Mouse (Mus musculus): Measurements from ENCODE around the gene Antxr2. TPM values are rescaled to one million over a fixed set of nuclear protein-coding genes. Genes with fewer than 3 reads are reported as not detected.

Antxr2 gene
- polyA plus RNA-seq (2015; fragmentation: Nextera tagmentation; extraction: Ambion mirVana) = 52.2 and 56.1 TPM in 2 replicates

DNA sequence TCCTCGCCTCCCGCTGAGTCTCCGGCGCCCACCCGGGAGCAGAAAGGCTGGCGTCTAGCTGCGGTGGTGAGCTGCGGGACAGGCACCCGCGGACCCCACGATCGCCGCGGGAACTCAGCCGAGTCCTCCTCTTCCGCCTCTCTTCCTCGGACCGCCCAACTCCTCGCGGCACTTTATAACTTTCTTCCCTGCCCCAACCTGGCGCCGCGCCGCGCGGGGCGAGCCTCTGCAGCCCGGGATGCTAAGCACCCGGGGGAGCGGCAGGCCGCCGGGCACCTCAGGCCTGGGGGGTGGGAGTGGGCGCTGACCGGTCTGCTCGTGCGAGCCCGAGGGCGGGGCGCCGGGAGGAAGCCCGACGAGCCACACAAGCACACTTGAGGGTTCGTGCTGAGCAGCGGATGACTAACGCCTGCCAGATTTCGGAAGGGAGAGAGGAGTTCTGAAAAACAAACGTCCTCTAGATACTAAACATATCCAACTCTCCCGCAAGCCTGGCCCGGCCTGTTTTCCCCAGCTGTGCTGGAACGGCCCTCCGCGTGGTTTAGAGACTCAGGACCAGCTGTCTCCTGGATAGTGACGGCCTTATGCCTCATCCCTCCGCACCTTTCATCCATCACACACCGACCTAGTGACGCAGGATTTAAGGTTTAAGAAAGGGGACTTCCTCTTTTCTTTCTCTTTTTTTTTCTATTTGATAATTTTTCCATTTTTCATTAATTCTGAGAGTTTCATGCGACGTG lies at the start of gene Antxr2:
Antxr2 (minus strand) TSS at position 142 of the 740 bp plus-strand sequence.
- Histone ChIP-seq H3K4me1 (replicated peaks) (peaks cover 17% of the 10 kb centered on the region), H3K9me3 (replicated peaks) (no peaks in the 10 kb centered on the region), H3K4me2 (peak within 1 kb of the TSS; percentile 81), H3K27ac (peak within 1 kb of the TSS; percentile 97), H3K4me3 (peak within 1 kb of the TSS; percentile 83), H3K36me3 (peaks cover 8% of the 10 kb centered on the region), H3K9ac (peak within 1 kb of the TSS; percentile 89), H3K27me3 (no peaks in the 10 kb centered on the region)
- WGBS = 2% methylated on average over 58 of the region's 58 CpGs
- ATAC-seq (replicated peaks; ENCODE audit: insufficient number of reproducible peaks, insufficient read depth, low FRiP score, low read depth) = peak; percentile 77

DNA sequence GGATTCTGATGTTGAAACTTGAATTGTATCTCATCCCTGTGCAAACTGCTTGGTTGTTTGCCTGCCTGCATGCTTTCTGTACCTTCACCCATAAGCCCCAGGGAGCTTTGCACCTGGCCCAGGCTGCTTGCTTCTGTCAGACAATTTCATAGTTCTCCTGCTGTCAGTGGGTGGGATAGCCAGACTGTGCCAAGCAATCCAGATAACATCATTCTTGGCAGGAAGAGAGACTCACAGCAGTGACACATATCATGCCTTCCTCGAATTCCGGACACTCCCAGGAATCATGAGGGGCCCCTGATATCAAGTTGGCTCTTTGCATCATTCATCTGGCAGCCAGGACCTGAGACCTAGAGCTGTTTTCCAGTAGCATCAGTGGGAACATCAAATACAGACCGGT lies 45.8 kb upstream of the Antxr2 start:
- H3K27ac ChIP-seq = peak overlapping the region; percentile 60
- 16% methylated on average over 3 of the region's 3 CpGs for WGBS
- H3K4me3 ChIP-seq = no peak overlapping the region
- peaks cover 11% of the 10 kb centered on the region for H3K4me1 ChIP-seq (replicated peaks)
- H3K9me3 ChIP-seq (replicated peaks) = no peaks in the 10 kb centered on the region
- no peaks in the 10 kb centered on the region for H3K27me3 ChIP-seq
- H3K36me3 ChIP-seq = no peaks in the 10 kb centered on the region
- ATAC-seq (replicated peaks; ENCODE audit: insufficient number of reproducible peaks, insufficient read depth, low FRiP score, low read depth) = peak; percentile 67; the same call in 1 of the 2 replicates
- H3K4me2 ChIP-seq = 0 out of 2 replicates have a peak overlapping the region, but pooled peaks have one; percentile 8
- no peak overlapping the region for H3K9ac ChIP-seq

DNA sequence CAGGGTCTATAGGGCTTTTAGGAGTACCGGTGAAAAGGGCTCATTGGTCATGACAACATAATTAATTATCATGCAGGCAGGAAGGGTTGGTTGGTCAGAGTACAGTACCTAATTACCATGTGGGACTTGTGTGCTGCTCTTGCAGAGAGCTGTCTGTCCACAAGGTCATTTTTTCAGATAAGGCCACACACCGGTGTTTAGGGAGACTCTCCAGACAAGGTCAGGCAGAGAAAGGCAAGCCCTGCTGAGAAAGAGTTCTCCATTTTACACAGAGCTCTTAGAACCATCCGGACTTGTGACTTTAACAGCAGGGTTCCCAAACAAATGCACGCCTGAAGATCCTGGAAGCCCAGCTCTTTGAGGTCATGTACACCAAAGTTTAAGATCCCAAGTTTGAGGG lies 38.3 kb upstream of the Antxr2 start:
- H3K36me3 ChIP-seq = no peaks in the 10 kb centered on the region
- no peak; the same call in 1 of the 2 replicates for ATAC-seq (replicated peaks; ENCODE audit: insufficient number of reproducible peaks, insufficient read depth, low FRiP score, low read depth)
- H3K4me3 ChIP-seq = no peak overlapping the region
- no peak overlapping the region for H3K4me2 ChIP-seq
- H3K27ac ChIP-seq = peak overlapping the region; percentile 53
- no peaks in the 10 kb centered on the region for H3K27me3 ChIP-seq
- H3K9me3 ChIP-seq (replicated peaks) = no peaks in the 10 kb centered on the region
- H3K9ac ChIP-seq = no peak overlapping the region
- 43% methylated on average over 4 of the region's 4 CpGs for WGBS
- H3K4me1 ChIP-seq (replicated peaks) = no peaks in the 10 kb centered on the region; the same call in 1 of the 2 replicates

DNA sequence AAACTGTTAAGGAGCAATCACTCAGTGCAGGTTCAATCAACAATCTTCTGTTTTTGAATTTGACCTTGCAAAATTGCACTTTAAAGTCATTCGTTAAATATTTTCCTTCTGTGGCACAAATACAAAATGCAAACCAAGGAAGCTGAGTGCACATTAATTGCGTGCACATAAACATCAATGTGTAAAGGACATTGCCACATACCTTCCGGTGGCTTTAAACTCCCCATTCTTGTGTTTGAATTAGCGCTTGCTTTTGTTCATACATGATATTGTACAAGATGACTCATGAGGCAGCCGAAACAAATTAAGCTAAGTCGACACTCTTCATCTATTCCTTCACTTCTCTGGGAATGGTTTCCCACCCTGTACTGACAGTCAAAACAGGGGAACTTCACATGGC lies 24.4 kb upstream of the Antxr2 start:
- ATAC-seq (replicated peaks; ENCODE audit: insufficient number of reproducible peaks, insufficient read depth, low FRiP score, low read depth) = no peak
- H3K9me3 ChIP-seq (replicated peaks) = no peaks in the 10 kb centered on the region
- no peaks in the 10 kb centered on the region for H3K36me3 ChIP-seq
- H3K4me3 ChIP-seq = no peak overlapping the region
- no peak overlapping the region for H3K27ac ChIP-seq
- H3K27me3 ChIP-seq = no peaks in the 10 kb centered on the region
- H3K9ac ChIP-seq = no peak overlapping the region
- WGBS = 88% methylated on average over 6 of the region's 6 CpGs
- H3K4me2 ChIP-seq = no peak overlapping the region
- no peaks in the 10 kb centered on the region for H3K4me1 ChIP-seq (replicated peaks)

DNA sequence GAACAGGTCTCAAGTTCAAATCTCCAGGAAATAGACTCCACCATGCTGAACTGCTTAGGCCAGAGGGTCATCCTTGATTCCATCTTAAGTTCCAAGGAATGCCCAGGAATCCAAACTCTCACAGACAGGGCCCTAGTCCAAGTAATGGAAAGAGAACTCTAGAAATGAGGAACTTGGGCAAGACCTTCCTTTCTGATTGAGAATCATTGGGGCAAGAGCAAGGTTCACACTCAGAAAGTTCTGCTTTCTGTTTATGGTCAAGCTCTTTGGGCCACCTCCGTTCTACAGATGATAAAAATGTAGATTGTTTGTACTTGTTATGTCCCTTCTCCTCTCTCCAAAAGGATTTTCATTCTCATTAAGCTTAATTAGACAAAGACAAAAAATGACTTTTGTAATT lies 24.0 kb upstream of the Antxr2 start:
- Histone ChIP-seq H3K4me1 (replicated peaks) (no peaks in the 10 kb centered on the region), H3K27ac (no peak overlapping the region), H3K4me2 (no peak overlapping the region), H3K27me3 (no peaks in the 10 kb centered on the region), H3K9me3 (replicated peaks) (no peaks in the 10 kb centered on the region), H3K9ac (no peak overlapping the region), H3K36me3 (no peaks in the 10 kb centered on the region), H3K4me3 (no peak overlapping the region)
- WGBS = 80% methylated on average over 1 of the region's 1 CpGs
- no peak for ATAC-seq (replicated peaks; ENCODE audit: insufficient number of reproducible peaks, insufficient read depth, low FRiP score, low read depth)

DNA sequence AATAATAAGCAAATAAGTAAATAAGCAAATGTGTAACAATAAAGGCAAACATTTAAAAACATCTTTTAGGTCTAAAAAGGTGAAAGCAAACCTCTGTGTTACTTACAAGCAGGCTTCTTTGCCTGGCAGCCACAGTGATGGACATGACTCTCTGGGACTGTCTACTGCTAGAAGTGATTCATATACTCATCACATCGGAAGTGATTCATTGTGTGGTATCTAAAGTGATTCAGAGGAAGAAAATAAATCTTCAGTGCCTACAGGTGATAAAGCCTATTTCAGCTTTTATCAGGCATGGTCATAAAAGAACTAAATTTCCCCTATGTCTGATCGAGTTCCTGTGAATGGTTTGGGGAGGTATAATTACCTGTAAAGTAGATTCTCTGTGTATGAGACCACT lies 4.1 kb upstream of the Antxr2 start:
- no peak for ATAC-seq (replicated peaks; ENCODE audit: insufficient number of reproducible peaks, insufficient read depth, low FRiP score, low read depth)
- no peak overlapping the region for H3K27ac ChIP-seq
- WGBS = 78% methylated on average over 2 of the region's 2 CpGs
- H3K4me2 ChIP-seq = no peak overlapping the region
- H3K9me3 ChIP-seq (replicated peaks) = no peaks in the 10 kb centered on the region
- H3K4me1 ChIP-seq (replicated peaks) = 0 out of 2 replicates have a peak, but pooled peaks cover 4% of the 10 kb centered on the region
- no peaks in the 10 kb centered on the region for H3K27me3 ChIP-seq
- no peak overlapping the region for H3K4me3 ChIP-seq
- H3K9ac ChIP-seq = no peak overlapping the region
- no peaks in the 10 kb centered on the region for H3K36me3 ChIP-seq

DNA sequence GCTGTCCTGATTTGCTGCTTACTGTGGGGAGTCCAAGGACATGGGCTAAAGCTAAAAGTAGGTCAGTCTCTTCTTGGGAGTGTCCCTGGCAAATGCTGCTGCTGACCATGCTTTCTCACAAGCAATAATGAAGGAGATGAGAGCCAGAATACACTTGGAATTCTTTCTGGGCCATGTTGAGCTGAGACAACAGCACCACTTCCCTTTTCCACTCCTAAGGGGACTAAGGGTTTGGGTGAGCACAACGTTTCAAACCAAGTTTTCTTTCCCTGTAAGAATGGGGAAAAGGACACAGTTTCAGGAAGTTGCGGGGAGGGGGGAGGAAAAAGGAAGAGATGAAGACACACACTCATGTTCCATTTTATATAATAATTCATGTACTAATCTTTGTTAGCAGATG lies 3.4 kb upstream of the Antxr2 start:
- 57% methylated on average over 2 of the region's 2 CpGs for WGBS
- H3K4me3 ChIP-seq = no peak overlapping the region
- no peak overlapping the region for H3K9ac ChIP-seq
- ATAC-seq (replicated peaks; ENCODE audit: insufficient number of reproducible peaks, insufficient read depth, low FRiP score, low read depth) = no peak
- 0 out of 2 replicates have a peak, but pooled peaks cover 4% of the 10 kb centered on the region for H3K4me1 ChIP-seq (replicated peaks)
- H3K27me3 ChIP-seq = no peaks in the 10 kb centered on the region
- no peak overlapping the region for H3K27ac ChIP-seq
- H3K9me3 ChIP-seq (replicated peaks) = no peaks in the 10 kb centered on the region
- H3K4me2 ChIP-seq = no peak overlapping the region
- H3K36me3 ChIP-seq = no peaks in the 10 kb centered on the region

DNA sequence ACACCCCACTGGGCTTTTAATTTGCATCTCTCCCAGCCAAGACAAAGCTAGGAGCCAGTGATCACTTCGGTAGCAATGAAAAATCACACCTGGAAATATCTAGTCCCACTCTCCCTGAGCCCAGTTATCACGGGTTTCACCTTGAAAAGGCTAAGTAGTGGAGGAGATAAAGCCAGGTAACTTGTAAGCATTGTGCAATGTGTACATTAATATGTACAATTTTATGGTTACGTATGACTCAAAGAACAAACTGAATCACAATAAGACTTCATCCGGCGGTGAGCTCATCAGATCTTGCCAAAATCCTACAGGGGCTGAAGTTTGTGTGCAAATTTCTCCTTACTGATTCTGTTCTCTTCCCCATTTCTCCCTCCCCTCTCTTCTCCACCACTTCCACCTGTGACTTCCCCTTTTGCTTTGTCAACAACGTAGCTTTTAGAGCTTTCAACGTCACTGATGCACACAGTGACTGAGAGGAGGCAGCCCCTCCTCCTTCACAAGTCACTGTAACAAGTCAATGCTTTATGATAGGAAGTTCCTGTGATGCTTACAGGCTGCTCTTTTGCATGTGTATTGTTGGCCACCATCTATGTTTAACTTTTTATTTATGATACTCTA lies 2.1 kb upstream of the Antxr2 start:
- Histone ChIP-seq H3K9me3 (replicated peaks) (no peaks in the 10 kb centered on the region), H3K27ac (no peak overlapping the region), H3K4me2 (no peak overlapping the region), H3K27me3 (no peaks in the 10 kb centered on the region), H3K4me1 (replicated peaks) (peaks cover 7% of the 10 kb centered on the region; the same call in 1 of the 2 replicates), H3K9ac (no peak overlapping the region), H3K36me3 (no peaks in the 10 kb centered on the region), H3K4me3 (no peak overlapping the region)
- 65% methylated on average over 7 of the region's 7 CpGs for WGBS
- no peak for ATAC-seq (replicated peaks; ENCODE audit: insufficient number of reproducible peaks, insufficient read depth, low FRiP score, low read depth)

DNA sequence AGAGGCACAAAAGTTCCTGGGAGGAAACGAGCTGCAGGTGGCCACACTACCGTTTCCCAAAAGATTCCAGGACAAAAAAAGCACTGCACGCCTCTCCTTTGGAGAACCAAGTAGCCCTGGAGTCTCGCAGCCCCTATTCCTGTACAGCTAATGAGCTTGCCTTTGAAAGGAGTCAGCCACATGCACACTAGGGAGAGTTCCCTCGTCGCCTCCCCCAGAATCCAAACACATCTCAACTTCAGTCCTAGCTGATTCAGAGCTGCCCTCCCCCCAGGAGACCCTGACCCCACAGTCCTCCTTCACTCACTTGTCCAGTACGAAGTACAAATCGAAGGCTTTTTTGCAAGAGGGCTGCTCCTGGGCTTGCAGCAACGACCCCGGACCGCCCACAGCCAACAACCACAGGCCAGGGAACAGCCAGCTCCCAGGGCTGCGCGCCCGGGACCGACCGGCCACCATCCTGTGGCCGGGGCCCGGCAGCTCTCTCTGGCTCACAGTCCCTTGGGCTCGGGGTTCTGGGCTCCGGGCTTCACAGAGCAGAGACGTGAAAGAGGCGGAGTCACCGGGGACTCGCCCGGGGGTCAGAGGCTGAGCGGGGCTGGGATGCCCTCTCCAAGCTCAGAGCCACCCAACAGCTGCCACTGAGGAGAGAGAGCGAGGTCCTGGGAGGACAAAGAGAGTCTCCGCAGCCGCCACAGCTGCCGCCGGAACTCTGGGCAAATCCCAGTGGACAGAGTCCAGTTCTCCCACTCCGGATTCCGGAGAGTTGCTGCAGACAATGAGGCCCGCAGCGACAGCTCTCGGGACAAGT lies 547 bp downstream of the Antxr2 start:
- ATAC-seq (replicated peaks; ENCODE audit: insufficient number of reproducible peaks, insufficient read depth, low FRiP score, low read depth) = peak; percentile 83
- peaks cover 17% of the 10 kb centered on the region for H3K4me1 ChIP-seq (replicated peaks)
- H3K27me3 ChIP-seq = no peaks in the 10 kb centered on the region
- no peaks in the 10 kb centered on the region for H3K9me3 ChIP-seq (replicated peaks)
- H3K36me3 ChIP-seq = peaks cover 16% of the 10 kb centered on the region
- peak overlapping the region; percentile 83 for H3K4me3 ChIP-seq
- peak overlapping the region; percentile 81 for H3K4me2 ChIP-seq
- H3K9ac ChIP-seq = peak overlapping the region; percentile 89
- H3K27ac ChIP-seq = peak overlapping the region; percentile 97
- WGBS = under 1% methylated on average over 36 of the region's 36 CpGs

DNA sequence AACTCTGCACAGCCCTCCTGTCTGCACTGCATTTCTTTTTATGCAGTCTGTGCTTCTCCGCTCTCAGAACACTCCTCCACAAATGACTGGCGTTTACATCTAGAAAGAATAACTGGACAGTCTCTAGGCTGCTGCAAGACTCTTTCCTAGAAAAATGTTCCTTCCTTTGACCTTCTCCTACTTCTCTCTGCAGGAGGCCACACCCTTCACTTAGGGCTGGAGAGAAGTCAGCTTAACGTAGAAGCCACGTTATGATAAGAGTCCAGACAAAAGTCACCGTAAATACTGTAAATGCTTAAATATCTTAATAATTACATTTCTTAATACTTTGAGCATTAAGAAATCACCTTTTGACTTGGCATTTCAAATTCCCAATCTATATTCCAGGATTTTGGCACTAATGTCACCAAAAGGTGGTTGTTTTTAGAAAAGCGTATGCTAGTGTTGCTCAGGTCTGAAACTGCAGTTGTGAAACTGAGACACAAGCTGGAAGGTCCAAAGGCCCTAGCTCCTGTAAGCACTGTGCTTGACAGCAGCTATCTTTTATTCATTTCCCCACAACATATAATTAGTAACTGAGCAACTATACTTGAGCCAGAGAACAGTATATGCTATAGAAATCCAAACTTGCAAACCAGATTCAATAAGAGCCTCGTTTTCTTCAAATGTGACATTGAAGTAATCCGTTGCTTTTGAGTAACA lies 3.0 kb downstream of the Antxr2 start:
- Histone ChIP-seq H3K36me3 (peaks cover 24% of the 10 kb centered on the region), H3K4me3 (peak overlapping the region; percentile 83), H3K9ac (0 out of 2 replicates have a peak overlapping the region, but pooled peaks have one; percentile 22), H3K27ac (peak overlapping the region; percentile 97), H3K27me3 (no peaks in the 10 kb centered on the region), H3K4me2 (peak overlapping the region; percentile 81), H3K9me3 (replicated peaks) (no peaks in the 10 kb centered on the region), H3K4me1 (replicated peaks) (peaks cover 17% of the 10 kb centered on the region)
- WGBS = 24% methylated on average over 8 of the region's 8 CpGs
- ATAC-seq (replicated peaks; ENCODE audit: insufficient number of reproducible peaks, insufficient read depth, low FRiP score, low read depth) = no peak

DNA sequence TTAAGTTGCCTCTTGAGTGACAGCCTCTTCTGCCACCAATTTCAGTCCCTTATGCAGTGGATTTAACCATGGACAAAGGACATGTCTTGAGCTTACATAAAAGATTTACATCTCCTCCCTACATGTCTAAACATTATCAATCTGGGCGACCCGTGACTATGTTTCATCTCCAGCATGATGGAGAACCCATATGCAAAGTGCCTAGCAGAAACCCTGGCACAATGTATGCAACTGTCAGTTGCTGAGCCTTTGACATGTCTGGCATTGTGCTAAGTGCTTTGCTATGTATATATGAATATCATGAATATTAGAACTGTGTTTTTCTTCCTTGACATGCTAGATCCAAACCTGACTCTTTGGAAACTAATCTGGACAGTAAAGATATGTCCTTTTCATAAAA lies 4.9 kb downstream of the Antxr2 start:
- no peak overlapping the region for H3K4me3 ChIP-seq
- H3K4me1 ChIP-seq (replicated peaks) = peaks cover 13% of the 10 kb centered on the region
- no peak overlapping the region for H3K4me2 ChIP-seq
- no peaks in the 10 kb centered on the region for H3K9me3 ChIP-seq (replicated peaks)
- peaks cover 35% of the 10 kb centered on the region for H3K36me3 ChIP-seq
- no peak for ATAC-seq (replicated peaks; ENCODE audit: insufficient number of reproducible peaks, insufficient read depth, low FRiP score, low read depth)
- H3K27ac ChIP-seq = no peak overlapping the region
- no peaks in the 10 kb centered on the region for H3K27me3 ChIP-seq
- H3K9ac ChIP-seq = no peak overlapping the region
- WGBS = 91% methylated on average over 2 of the region's 2 CpGs
